ENCODE assay signal across 9 mouse cellular contexts in genomic region chr2:169035315-169035714, GRCm38 (mm10).
DNase-seq lines count a peak whose midpoint lies in the region; ATAC-seq and TF ChIP-seq lines count a peak whose summit lies in the region.
"Had no signal": no experiment of that assay in that cellular context is flagged by ENCODE, and none has a peak within 500 bp of the region (broad histone marks: within the 10 kb centered on the region; RNA-seq: fewer than 3 reads in every experiment).

No protein-coding gene starts in this region.

- no peaks in the 10 kb centered on the region for H3K36me3 ChIP-seq in lung, embryonic 14.5 days (ENCODE audit: insufficient read depth)
- H3K36me3 ChIP-seq: liver, embryonic 13.5 days had no signal

- TF ChIP-seq CTCF in cerebellum, adult 2 months (IDR thresholded peaks at IDR 0.05; ENCODE audit: borderline replicate concordance, insufficient read depth, low read depth, low read length): peak; percentile 27; the same call in 1 of the 2 replicates
- TF ChIP-seq CTCF in lung, embryonic 14.5 days (IDR thresholded peaks at IDR 0.05; ENCODE audit: low read depth): peak; percentile 72

- no peaks in the 10 kb centered on the region for H3K4me1 ChIP-seq in cerebellum, adult 2 months (ENCODE audit: control insufficient read depth, insufficient read depth, low read length)
- no peaks in the 10 kb centered on the region for H3K4me1 ChIP-seq in lung, embryonic 14.5 days (ENCODE audit: insufficient read depth)
- H3K4me1 ChIP-seq: liver, embryonic 13.5 days had no signal

- no peaks in the 10 kb centered on the region for H3K27me3 ChIP-seq in cerebellum, adult 2 months (ENCODE audit: control insufficient read depth, insufficient read depth, low read length)
- no peaks in the 10 kb centered on the region for H3K27me3 ChIP-seq in lung, embryonic 14.5 days (ENCODE audit: insufficient read depth, low read length)
- H3K27me3 ChIP-seq: liver, embryonic 13.5 days had no signal

- intact Hi-C loops in left cerebral cortex, postnatal 4 days (cut with DNase I): no loop called here

- H3K9ac ChIP-seq in lung, embryonic 14.5 days: no peak overlapping the region
- H3K9ac ChIP-seq: liver, embryonic 13.5 days had no signal

- no peak for TF ChIP-seq POLR2A in cerebellum, adult 2 months (IDR thresholded peaks at IDR 0.05; ENCODE audit: borderline replicate concordance, insufficient read depth, low read length)

- 44% methylated on average over 3 of the region's 3 CpGs for WGBS in cerebellum, adult 2 months
- WGBS in lung, embryonic 14.5 days: 28% methylated on average over 3 of the region's 3 CpGs

- no peak overlapping the region for H3K4me3 ChIP-seq in cerebellum, adult 2 months (replicated peaks; ENCODE audit: insufficient read depth, low read depth, low read length)
- H3K4me3 ChIP-seq in lung, embryonic 14.5 days (ENCODE audit: low read depth, low read length): no peak overlapping the region
- H3K4me3 ChIP-seq: liver, embryonic 13.5 days had no signal

- H3K27ac ChIP-seq in cerebellum, adult 2 months (ENCODE audit: insufficient read depth, low read length): no peak overlapping the region
- H3K27ac ChIP-seq in lung, embryonic 14.5 days (ENCODE audit: low read depth): no peak overlapping the region
- H3K27ac ChIP-seq: liver, embryonic 13.5 days had no signal

- H3K9me3 ChIP-seq in lung, embryonic 14.5 days (ENCODE audit: low read depth, low read length): no peaks in the 10 kb centered on the region
- H3K9me3 ChIP-seq: liver, embryonic 13.5 days had no signal

- ATAC-seq in lung, embryonic 14.5 days (ENCODE audit: insufficient read depth): no peak

- no peak overlapping the region for H3K4me2 ChIP-seq in lung, embryonic 14.5 days
- H3K4me2 ChIP-seq: liver, embryonic 13.5 days had no signal

- no peak for DNase-seq in cerebellum, adult 2 months
- DNase-seq in cerebellum, adult 9-11 months: no peak
- peak; percentile 26 for DNase-seq in left cerebral cortex, postnatal 4 days
- DNase-seq in left cerebral cortex, adult 8-10 months (ENCODE audit: low spot score in 2 of 2): no peak
- DNase-seq in ZHBTc4 (ENCODE audit: low read depth, low spot score): peak; percentile 77
- DNase-seq in lung, embryonic 14.5 days: peak; percentile 59
- DNase-seq in yolk sac, embryonic 10.5 days (ENCODE audit: low spot score): peak; percentile 6
- no peak for DNase-seq in frontal cortex, postnatal 10 days (ENCODE audit: low spot score in 2 of 2)
- DNase-seq: liver, embryonic 13.5 days had no signal

Comparison
In these comparisons a context has a peak if more than half of its experiments do, and no peak if none do; other contexts are left out.
1. DNase-seq: peak in left cerebral cortex, postnatal 4 days (single experiment), ZHBTc4 (single experiment), lung, embryonic 14.5 days (single experiment) and yolk sac, embryonic 10.5 days (single experiment); none in cerebellum, adult 2 months (0 of 2), cerebellum, adult 9-11 months (single experiment), left cerebral cortex, adult 8-10 months (0 of 2) and frontal cortex, postnatal 10 days (0 of 2).